Mouse (Mus musculus): ENCODE data around the gene Otp. TPM values are rescaled to one million over a fixed set of nuclear protein-coding genes. Genes with fewer than 3 reads are reported as not detected.

Otp gene
- polyA plus RNA-seq, 1 experiment from 2014 or later = not detected

GRCm38 (mm10) chr13:94883163-94883965 is 8.0 kb downstream of the Otp start:
- Histone ChIP-seq H3K4me1 (replicated peaks; ENCODE audit: insufficient read depth, low read length) (0 out of 2 replicates have a peak, but pooled peaks cover 16% of the 10 kb centered on the region), H3K27ac (no peak overlapping the region), H3K9me3 (replicated peaks; ENCODE audit: low read length) (no peaks in the 10 kb centered on the region), H3K4me3 (replicated peaks; ENCODE audit: low read depth, low read length) (peak overlapping the region; percentile 34), H3K4me2 (ENCODE audit: low read length) (peak overlapping the region; percentile 62), H3K27me3 (ENCODE audit: insufficient read depth, low read length) (peaks cover 74% of the 10 kb centered on the region), H3K36me3 (ENCODE audit: insufficient read depth, low read length) (no peaks in the 10 kb centered on the region), H3K9ac (ENCODE audit: low read depth, low read length) (no peak overlapping the region)
- no peak for TF ChIP-seq CTCF (IDR thresholded peaks at IDR 0.05; ENCODE audit: low read depth)
- ATAC-seq (replicated peaks; ENCODE audit: low FRiP score, low read depth) = peak; percentile 46; the same call in 1 of the 2 replicates
- 1% methylated on average over 84 of the region's 95 CpGs for WGBS
- DNase-seq (ENCODE audit: low spot score) = no peak

GRCm38 (mm10) chr13:94883966-94884960 is 8.9 kb downstream of the Otp start:
- DNase-seq (ENCODE audit: low spot score) = no peak
- Histone ChIP-seq H3K4me3 (replicated peaks; ENCODE audit: low read depth, low read length) (peak overlapping the region; percentile 34), H3K27me3 (ENCODE audit: insufficient read depth, low read length) (peaks cover 79% of the 10 kb centered on the region), H3K36me3 (ENCODE audit: insufficient read depth, low read length) (no peaks in the 10 kb centered on the region), H3K4me2 (ENCODE audit: low read length) (peak overlapping the region; percentile 62), H3K27ac (no peak overlapping the region), H3K4me1 (replicated peaks; ENCODE audit: insufficient read depth, low read length) (0 out of 2 replicates have a peak, but pooled peaks cover 16% of the 10 kb centered on the region), H3K9ac (ENCODE audit: low read depth, low read length) (no peak overlapping the region), H3K9me3 (replicated peaks; ENCODE audit: low read length) (no peaks in the 10 kb centered on the region)
- WGBS = 2% methylated on average over 36 of the region's 36 CpGs
- no peak for TF ChIP-seq CTCF (IDR thresholded peaks at IDR 0.05; ENCODE audit: low read depth)
- no peak for ATAC-seq (replicated peaks; ENCODE audit: low FRiP score, low read depth)

- 3% methylated on average over 66 of the region's 81 CpGs for WGBS
- Histone ChIP-seq H3K27me3 (ENCODE audit: insufficient read depth, low read length) (peaks cover 72% of the 10 kb centered on the region), H3K27ac (no peak overlapping the region), H3K9me3 (replicated peaks; ENCODE audit: low read length) (no peaks in the 10 kb centered on the region), H3K4me2 (ENCODE audit: low read length) (peak overlapping the region; percentile 35), H3K4me3 (replicated peaks; ENCODE audit: low read depth, low read length) (0 out of 2 replicates have a peak overlapping the region, but pooled peaks have one; percentile 13), H3K36me3 (ENCODE audit: insufficient read depth, low read length) (no peaks in the 10 kb centered on the region), H3K4me1 (replicated peaks; ENCODE audit: insufficient read depth, low read length) (0 out of 2 replicates have a peak, but pooled peaks cover 16% of the 10 kb centered on the region), H3K9ac (ENCODE audit: low read depth, low read length) (no peak overlapping the region)
- no peak for TF ChIP-seq CTCF (IDR thresholded peaks at IDR 0.05; ENCODE audit: low read depth)
- no peak for DNase-seq (ENCODE audit: low spot score)
- ATAC-seq (replicated peaks; ENCODE audit: low FRiP score, low read depth) = peak; percentile 57
These were observed 10.2 kb downstream of the Otp start for GRCm38 (mm10) chr13:94885291-94886235.

- 89% methylated on average over 10 of the region's 10 CpGs for WGBS
These were observed 32.4 kb downstream of the Otp start for GRCm38 (mm10) chr13:94907841-94908240.

GRCm38 (mm10) chr13:94912961-94913360 is 37.6 kb downstream of the Otp start:
- Histone ChIP-seq H3K36me3 (ENCODE audit: insufficient read depth, low read length) (no peaks in the 10 kb centered on the region), H3K4me2 (ENCODE audit: low read length) (no peak overlapping the region), H3K9ac (ENCODE audit: low read depth, low read length) (no peak overlapping the region), H3K4me3 (replicated peaks; ENCODE audit: low read depth, low read length) (no peak overlapping the region), H3K9me3 (replicated peaks; ENCODE audit: low read length) (no peaks in the 10 kb centered on the region), H3K4me1 (replicated peaks; ENCODE audit: insufficient read depth, low read length) (no peaks in the 10 kb centered on the region), H3K27me3 (ENCODE audit: insufficient read depth, low read length) (no peaks in the 10 kb centered on the region), H3K27ac (no peak overlapping the region)
- ATAC-seq (replicated peaks; ENCODE audit: low FRiP score, low read depth) = no peak
- WGBS = 10% methylated on average over 11 of the region's 11 CpGs
- no peak for TF ChIP-seq CTCF (IDR thresholded peaks at IDR 0.05; ENCODE audit: low read depth)
- peak; percentile 27 for DNase-seq (ENCODE audit: low spot score)

More at GRCm38 (mm10) chr13:94907841-94908240, 32.4 kb downstream of the Otp start:
- no peaks in the 10 kb centered on the region for H3K9me3 ChIP-seq (replicated peaks; ENCODE audit: low read length)
- ATAC-seq (replicated peaks; ENCODE audit: low FRiP score, low read depth) (no peak), DNase-seq (ENCODE audit: low spot score) (no peak)
- no peaks in the 10 kb centered on the region for H3K4me1 ChIP-seq (replicated peaks; ENCODE audit: insufficient read depth, low read length)
- no peaks in the 10 kb centered on the region for H3K27me3 ChIP-seq (ENCODE audit: insufficient read depth, low read length)
- no peaks in the 10 kb centered on the region for H3K36me3 ChIP-seq (ENCODE audit: insufficient read depth, low read length)
- no peak overlapping the region for H3K4me2 ChIP-seq (ENCODE audit: low read length)
- no peak overlapping the region for H3K27ac ChIP-seq
- H3K9ac ChIP-seq (ENCODE audit: low read depth, low read length) = no peak overlapping the region
- no peak overlapping the region for H3K4me3 ChIP-seq (replicated peaks; ENCODE audit: low read depth, low read length)
- no peak for TF ChIP-seq CTCF (IDR thresholded peaks at IDR 0.05; ENCODE audit: low read depth)
